Comparison of ENCODE assay signal across 21 mouse cellular contexts in genomic region chr7:114706716-114707115, GRCm38 (mm10). TPM values are rescaled to one million over a fixed set of nuclear protein-coding genes. Genes with fewer than 3 reads are reported as not detected.
"Had no signal": no experiment of that assay in that cellular context is flagged by ENCODE, and none has a peak within 500 bp of the region (broad histone marks: within the 10 kb centered on the region; RNA-seq: fewer than 3 reads in every experiment).

No protein-coding gene starts in this region.

- H3K9me3 ChIP-seq: limb, embryonic 13.5 days; liver, embryonic 15.5 days; megakaryocyte, embryonic 14.5 days; midbrain, embryonic 15.5 days; neural tube, embryonic 13.5 days had no signal

- H3K9ac ChIP-seq: limb, embryonic 13.5 days; liver, embryonic 15.5 days; midbrain, embryonic 15.5 days; neural tube, embryonic 13.5 days had no signal

- H3K27ac ChIP-seq: kidney, postnatal 0 days; limb, embryonic 13.5 days; liver, embryonic 15.5 days; macrophage; midbrain, embryonic 15.5 days; neural tube, embryonic 13.5 days had no signal

- H3K4me1 ChIP-seq: liver, embryonic 15.5 days; midbrain, embryonic 15.5 days; neural tube, embryonic 13.5 days had no signal

- H3K4me3 ChIP-seq: limb, embryonic 13.5 days; liver, embryonic 15.5 days; megakaryocyte, embryonic 14.5 days; midbrain, embryonic 15.5 days; neural tube, embryonic 13.5 days had no signal

- ATAC-seq: lung, postnatal 0 days; midbrain, embryonic 15.5 days had no signal

- H3K27me3 ChIP-seq: limb, embryonic 13.5 days; liver, embryonic 15.5 days; megakaryocyte, embryonic 14.5 days; midbrain, embryonic 15.5 days; neural tube, embryonic 13.5 days had no signal

- DNase-seq: kidney, adult 9 months; kidney, postnatal 36 days; layer of hippocampus, adult 9-11 months; layer of hippocampus, postnatal 36 days; left cerebral cortex, postnatal 4 days; lung, adult 2 months; retina, postnatal 1 day; right cerebral cortex, postnatal 25 days; thymus, adult 18-20 months; thymus, postnatal 14 days had no signal

- H3K4me2 ChIP-seq: limb, embryonic 13.5 days; liver, embryonic 15.5 days; midbrain, embryonic 11.5 days; midbrain, embryonic 15.5 days; neural tube, embryonic 13.5 days had no signal

- H3K36me3 ChIP-seq: limb, embryonic 13.5 days; liver, embryonic 15.5 days; midbrain, embryonic 15.5 days; neural tube, embryonic 13.5 days had no signal

RNA-seq across cellular contexts. Expression of gene Calcb, which starts 11.7 kb away (rescaled TPM):
- total RNA-seq: layer of hippocampus, postnatal 36 days; liver, adult 2 months; monocyte, adult 5-6 weeks had no signal
- polyA plus RNA-seq: kidney, postnatal 0 days; liver, adult 2 months; liver, embryonic 15.5 days; macrophage; midbrain, embryonic 11.5 days had no signal

RNA-seq across cellular contexts. Expression of gene Insc, which starts 36.8 kb away (rescaled TPM):
- total RNA-seq: monocyte, adult 5-6 weeks had no signal
- polyA plus RNA-seq: macrophage had no signal
